Mouse (Mus musculus): ENCODE measurements at regions not wholly inside any gene's neighbourhood (a gene's known extent, or its start where the extent isn't known, plus 50 kb on each side); places are given as distances from the start of the nearest gene placed in this dataset.

DNA sequence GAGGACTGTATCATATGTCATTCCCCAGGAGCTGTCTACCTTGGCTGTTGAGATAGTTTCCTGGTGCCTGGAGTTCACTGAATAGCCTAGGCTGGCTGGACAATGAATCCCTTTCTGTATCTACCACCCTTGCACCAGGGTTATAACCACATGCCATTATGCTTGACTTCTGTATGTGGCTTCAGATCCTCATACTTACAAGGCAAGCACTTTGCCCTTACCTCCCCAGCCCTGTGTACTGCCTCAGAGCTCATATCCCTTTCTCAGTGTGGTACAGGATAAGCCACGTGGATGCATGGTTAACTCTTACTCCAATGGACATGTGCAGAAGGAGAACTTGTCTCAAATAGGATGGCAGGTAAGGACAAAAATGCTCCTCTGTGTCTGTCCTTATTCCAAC lies 291.3 kb upstream of the Klf4 start:
- DNase-seq (ENCODE audit: low spot score in 2 of 2): no peak

DNA sequence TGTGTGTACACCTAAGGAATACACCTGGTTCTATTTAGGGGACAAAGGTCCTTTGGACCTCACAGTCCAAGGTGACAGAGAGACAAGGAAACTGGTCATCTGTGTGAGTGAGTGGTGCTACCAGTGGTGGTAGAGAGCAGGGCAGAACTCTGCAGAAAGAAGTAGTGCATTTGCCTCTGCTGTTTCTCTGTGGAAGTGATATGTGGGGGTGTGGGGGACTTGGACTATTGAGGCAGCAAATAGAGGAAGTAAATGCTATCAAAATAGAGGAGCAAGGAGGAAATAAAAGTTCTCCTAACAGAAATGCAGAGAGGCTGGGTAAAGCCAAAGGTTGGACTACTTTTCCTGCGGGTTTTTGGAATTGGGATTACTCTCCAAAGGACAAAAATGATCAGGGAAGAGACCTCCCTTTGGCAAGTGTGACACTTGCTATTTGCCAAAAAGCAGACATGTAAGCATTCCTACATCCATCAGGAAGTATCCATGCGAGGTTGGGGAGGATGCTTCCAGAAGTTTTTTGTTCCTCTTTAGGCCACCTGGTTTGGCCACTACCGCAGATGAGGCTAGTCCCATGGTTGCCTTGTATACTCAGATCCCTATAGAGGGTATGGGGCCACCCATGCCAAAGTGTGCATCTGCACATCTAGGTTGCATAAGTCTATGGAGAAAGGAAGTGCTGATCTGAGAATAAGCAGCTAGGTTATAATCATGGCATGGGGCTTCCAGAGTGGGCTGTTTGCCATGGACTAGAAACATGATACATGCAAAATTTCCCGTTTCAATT lies 285.0 kb upstream of the Klf4 start:
- peak in 1 of 2 experiments; percentile 19 for DNase-seq (ENCODE audit: low spot score in 2 of 2)

DNA sequence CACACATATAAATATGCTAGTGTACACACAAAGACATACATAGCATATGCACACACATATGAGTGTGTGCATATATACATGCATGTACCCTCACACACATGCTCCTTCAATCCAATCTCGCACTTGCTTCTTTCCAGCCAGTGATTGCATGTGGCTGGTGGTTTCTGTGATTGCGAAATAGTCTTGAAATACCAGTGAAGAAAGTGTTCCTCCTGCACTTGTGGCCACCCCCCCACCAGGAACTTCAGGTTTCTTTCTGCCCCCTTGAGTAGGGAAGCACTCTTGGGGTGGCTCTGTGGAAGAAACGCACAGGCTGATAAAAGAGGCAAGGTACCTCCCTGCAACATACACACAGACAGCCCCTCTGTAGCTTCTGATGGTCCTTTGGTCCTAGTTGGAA lies 283.6 kb upstream of the Klf4 start:
- DNase-seq (ENCODE audit: low spot score in 2 of 2): no peak

DNA sequence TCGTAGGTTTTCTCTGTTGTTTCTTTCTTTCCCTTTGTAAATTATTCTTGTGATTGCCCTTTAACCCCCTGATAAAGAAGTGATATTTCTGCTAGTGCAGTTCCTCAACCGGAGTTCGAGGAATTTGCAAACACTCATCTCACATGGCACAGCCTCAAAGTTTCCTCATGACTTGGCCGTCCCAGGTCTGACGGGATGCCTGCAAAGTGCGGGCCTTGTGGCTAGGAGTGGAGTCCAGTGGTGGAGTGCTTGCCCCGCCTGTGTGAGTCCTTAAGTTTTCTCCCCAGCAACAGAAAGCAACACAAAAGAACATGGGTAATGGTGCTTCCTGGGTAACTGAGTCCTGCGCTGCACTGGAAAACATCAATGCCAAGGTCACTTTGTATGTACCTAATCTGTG lies 280.6 kb upstream of the Klf4 start:
- no peak for DNase-seq (ENCODE audit: low spot score in 2 of 2)

DNA sequence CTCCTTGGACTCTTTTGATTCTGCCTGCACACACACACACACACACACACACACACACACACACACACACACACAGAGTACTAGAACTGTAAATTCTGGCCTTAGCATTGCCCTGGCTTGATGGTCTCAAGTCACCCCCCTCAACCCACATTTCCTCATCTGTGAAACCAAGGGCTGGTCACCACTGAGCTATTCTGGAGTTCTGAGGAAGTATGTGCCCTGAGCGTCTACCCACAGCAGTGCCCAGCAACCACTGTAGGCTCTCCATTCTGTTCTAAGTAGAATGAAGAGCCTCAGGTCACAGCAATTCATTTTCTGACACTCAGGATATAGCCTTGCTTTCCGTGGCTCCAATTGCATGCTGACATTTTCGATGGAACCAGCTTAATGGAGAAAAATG lies 279.4 kb upstream of the Klf4 start:
- no peak for DNase-seq (ENCODE audit: low spot score in 2 of 2)

DNA sequence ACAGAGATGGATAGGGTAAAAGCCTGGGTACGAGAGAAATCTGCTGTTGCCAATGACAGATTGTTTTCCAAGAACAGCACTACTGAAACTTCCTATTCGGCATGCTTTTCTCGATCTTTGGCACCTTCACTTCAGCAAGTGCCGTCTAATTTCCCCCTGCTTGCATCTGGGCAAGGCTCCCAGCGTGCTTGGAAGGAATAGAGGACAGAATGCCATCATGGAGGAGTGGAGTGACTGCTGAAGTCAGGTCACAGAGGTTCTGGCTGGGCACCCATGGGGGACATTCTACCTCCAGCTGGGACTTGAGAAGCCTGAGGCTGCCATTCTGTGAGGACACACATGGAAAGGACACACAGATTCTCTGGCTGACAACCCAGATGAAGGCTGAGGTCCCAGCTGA lies 276.2 kb upstream of the Klf4 start:
- no peak for DNase-seq (ENCODE audit: low spot score in 2 of 2)

DNA sequence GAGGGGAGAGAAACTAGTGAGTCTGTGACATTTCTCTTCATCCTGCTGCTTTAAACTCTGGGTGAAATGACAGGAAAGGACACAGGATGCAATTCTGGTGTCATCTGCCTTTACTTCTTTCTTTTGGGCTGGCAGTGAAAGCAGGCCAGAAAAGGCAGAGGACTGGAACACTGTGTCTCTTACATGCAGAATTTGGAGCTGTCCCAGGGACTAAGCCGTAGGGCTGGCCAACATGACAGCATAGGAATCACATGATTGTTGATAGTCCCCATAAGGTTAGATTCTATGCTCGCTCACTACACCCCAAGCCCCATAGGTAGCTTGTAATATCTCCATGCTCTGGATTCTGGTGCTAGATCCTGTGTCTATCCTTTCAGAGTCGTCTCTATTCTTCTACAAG lies 274.5 kb upstream of the Klf4 start:
- DNase-seq (ENCODE audit: low spot score in 2 of 2): no peak

DNA sequence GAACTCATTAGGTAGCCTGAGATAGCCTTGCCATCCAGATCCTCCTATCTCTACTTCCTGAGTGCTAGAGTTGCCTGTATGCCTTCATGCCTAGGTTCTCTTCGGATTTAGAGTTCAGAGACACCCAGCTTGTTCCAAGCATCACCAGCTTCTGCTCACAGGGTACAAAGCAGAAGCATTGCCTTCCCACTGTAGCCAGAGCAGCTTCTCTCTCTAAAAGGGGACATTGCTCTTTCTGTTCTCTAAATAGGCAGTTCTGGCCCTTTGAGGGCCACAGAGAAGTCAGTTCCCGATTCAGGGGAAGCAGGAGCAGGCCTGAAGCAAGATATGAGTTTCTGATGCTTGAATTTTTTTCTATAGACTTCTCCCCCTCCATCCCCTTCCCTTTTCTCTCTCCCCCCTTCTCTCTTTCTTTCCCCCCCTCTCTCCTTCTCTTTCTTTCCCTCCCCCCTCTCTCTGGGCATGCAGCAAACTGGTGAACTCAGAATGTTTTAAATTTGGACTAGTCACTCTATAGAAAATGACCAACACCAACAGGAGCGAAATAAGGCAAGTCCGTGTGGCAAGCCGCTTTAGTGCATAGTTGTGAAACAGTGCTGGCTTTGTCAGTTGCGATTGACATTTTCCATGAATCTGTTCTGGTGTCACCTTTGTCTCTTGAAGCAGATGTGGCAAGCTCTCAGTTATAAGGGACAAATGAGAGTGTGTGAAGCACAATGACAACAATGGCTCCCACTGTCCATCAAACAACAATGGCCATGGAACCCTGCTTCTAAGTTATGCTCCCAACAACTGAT lies 273.2 kb upstream of the Klf4 start:
- no peak for DNase-seq (ENCODE audit: low spot score in 2 of 2)

DNA sequence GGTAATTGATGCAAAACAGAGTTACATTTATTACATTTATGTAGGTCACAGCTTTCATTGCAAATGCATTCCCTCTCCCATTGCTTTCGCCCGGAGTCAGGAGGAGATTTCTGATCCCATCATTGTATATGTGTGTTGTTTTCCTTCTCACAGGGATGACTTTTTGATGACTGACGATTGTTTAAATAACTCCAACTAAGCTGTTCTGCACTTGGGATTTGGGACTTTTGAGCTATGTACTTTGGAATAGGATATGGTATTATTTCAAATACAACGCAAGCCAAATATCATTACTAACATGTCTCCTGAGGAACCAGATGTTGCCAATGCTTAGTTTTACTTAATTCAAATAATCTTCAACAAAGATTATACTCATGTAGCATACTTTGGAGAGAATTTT lies 269.8 kb upstream of the Klf4 start:
- no peak for DNase-seq (ENCODE audit: low spot score in 2 of 2)

DNA sequence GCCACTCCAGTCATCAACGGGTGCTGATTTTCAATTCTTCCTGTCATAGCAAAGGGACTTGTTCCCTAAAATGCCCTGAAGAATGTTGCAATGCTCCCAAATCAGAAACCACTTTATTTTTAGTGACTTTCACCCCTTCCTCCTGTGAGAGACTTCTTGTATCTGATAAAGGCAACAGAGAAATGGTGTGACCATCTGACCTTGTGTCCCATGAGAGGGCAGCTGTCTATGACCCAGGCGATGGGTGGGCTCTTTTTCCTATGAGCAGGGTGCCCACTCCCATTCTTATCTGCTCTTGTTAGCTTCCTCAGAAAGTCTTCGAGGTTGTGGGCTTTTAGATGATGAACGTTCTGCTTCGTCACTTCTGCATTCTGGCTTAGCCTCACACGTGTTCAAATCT lies 265.8 kb upstream of the Klf4 start:
- DNase-seq (ENCODE audit: low spot score in 2 of 2): no peak

DNA sequence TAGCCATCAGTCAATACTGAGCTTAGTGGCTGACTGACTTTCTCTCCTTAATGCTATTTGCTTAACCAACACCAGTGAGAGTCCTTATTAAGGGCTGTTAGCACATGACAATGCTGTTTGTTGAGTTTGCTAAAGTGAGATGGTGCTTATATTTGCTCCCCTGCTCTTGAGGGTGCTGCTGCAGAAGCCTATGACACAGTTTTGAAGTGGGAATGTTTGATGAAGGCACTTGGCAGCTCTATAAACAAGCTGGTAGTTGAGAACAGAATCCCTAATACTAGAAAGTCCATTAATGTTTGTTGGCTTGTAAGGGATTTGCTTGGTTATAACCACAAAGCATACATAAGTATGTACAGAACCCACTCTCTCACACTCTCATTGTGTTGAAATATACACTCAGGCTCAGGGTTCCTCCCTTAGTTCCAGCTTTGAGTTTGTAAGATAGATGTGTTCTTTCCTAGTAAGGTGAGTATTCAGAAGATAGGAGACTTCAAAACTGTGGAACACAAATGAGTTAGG lies 249.1 kb upstream of the Klf4 start:
- DNase-seq (ENCODE audit: low spot score in 2 of 2): no peak

DNA sequence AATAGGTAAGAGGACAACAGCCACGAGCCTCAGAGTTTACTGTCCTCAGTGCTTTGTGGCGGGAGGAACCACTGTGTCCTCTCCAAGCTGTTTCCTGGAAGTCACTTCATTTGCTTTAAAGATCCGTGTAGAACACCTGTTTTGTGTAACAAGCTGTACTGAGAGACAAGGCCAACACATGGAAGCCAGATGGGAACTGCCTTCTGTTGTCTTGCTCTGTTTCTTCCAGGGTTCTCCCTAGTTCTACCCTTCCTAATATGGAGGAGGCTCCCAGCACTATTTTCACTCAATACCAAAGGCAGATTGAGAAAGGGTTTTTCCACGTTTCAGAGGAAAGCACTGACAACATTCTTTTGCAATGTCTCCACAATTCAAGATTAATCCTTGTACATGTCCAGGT lies 247.3 kb upstream of the Klf4 start:
- no peak for DNase-seq (ENCODE audit: low spot score in 2 of 2)

DNA sequence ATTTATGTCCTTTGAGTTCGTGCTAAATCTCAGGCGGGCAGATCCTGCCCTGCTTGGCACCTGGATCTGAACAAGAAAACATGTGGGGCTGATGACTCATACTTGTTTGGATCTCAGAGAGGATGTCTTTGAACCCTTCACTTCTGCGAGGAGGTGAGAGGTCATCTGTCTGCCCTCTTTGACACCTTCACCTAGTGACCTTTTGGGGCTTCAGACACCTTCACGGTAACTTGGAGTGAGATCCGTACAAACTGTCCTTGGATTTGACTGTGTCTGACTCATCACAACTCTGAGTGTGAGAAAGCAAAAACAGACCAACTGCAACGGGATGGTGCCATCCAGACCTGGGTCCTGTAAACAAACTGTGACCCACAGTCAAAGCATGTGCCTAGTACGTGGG lies 243.6 kb upstream of the Klf4 start:
- no peak for DNase-seq (ENCODE audit: low spot score in 2 of 2)

DNA sequence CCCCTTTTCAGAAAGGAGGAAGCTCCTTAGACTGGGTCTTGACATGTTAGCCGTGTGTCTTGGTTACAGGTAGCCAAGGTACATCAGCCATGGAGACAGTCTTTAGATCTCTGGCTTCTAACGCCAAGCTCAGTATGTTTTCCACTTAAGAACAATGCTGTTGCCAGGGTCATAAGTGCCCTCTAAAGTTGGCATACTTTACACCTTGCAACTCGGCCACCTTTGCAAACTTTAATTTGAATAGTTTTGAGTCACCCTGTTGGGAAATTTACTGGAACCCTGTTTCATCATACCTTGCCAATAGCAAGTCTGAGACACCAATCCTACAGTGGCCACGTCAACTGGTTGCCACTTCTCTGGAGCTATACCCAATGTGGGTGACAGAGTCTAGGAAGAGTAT lies 242.3 kb upstream of the Klf4 start:
- DNase-seq (ENCODE audit: low spot score in 2 of 2): no peak

DNA sequence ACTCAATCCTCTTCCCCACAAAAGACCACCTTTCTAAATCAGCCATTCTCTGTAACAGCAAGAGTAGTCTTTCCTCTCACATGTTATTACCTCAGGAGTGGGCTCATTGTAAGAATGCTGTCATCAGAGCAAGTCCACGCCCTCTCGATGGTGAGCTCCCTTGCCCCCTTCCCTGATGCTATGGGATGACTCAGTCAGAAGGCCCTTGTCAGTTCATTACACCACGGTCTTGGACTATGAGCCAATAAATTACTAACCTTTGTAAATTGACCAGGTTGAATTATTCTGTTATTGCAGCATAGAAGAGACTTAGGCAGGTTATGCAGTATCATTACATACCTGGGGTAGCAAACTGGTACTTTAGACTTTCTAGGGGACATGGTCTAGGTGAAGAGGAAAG lies 237.4 kb upstream of the Klf4 start:
- no peak for DNase-seq (ENCODE audit: low spot score in 2 of 2)

DNA sequence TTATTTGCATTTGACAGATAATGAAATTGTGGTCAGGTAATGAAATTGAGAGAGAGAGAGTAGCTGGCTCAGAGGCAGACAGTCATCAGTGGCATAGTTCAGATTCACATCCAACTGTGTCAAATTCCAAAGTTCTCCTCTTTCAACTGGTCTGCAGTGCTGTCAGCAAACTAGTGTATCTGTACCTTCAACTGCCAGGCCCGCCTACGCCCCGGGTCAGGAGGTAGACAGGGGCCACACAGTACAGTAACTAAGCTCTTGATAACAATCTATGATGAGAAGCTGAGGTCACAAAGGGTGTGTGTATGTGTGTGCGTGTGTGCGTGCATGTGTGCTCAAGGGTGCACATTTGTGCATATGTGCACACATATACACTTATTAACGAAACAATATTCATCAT lies 236.1 kb upstream of the Klf4 start:
- DNase-seq (ENCODE audit: low spot score in 2 of 2): no peak

DNA sequence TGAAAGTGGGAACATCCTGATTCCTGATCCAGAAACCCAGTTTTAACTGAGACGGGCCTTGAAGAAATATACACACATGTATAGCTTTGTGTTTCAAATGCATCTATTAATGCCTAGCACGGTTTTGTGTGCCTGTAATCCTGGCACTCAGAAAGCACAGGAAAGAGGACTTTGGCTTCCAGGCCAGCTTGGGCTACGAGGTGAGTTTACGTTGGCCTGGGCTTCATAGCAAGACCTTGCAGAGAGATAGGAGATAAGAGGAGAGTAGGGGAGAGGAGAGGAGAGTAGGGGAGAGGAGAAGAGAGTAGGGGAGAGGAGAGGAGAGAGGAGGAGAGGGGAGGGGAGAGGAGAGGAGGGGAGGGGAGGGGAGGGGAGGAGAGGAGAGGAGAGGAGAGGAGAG lies 234.9 kb upstream of the Klf4 start:
- DNase-seq (ENCODE audit: low spot score in 2 of 2): no peak

DNA sequence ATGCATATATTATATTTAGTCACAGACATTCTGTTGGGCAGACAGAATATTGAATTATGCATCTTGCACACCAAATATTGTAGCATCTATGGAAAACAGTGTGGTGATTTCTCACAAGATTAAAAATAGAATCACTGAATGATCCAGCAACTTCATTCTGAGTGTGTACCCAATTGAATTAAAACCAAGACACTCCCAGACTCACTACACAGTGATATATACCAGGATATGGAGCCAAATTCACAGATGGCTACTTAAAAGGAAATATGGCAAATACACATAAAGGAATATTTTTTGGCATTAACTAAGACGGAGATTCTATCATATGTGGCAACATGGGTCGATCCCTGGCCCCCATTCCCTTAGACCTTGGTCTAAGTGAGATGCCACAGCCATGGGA lies 233.5 kb upstream of the Klf4 start:
- DNase-seq (ENCODE audit: low spot score in 2 of 2): no peak

DNA sequence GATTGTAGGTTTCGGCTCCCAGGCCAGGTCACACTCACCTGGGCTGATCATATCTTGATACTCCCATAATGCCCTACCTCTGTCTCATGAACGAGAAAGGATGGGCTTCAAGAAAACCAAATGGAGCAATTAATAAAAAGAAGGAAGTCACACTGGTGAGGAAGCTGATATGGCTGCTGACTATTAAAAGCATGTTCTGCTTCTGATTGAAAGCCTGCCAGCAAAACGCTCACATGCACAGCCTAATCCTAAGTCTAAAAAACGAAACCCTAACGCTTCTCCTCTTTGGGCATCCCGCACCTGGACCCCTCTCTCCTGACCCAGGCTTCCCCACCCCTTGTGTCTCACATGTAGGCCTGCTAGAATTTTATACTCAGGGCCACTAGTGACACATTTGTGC lies 230.8 kb upstream of the Klf4 start:
- DNase-seq (ENCODE audit: low spot score in 2 of 2): no peak

DNA sequence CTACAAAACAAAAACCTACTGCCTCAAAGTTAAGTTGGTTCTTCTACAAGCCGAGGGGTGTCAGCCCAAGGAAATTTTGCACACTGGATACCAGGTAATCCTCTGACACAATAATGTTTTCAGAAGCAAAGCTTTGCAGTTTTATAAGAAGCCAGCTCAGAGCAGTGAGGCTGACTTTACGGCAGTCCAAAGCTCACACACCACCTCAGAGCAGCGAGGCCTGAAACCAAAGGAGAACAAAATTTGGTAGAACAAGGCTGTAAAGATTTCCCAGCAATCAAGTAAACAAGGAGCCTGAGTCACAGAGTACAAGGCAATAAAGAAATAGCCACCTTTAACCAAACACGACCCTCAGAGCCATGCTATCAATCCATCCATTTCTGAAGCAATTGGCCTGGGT lies 230.1 kb upstream of the Klf4 start:
- DNase-seq (ENCODE audit: low spot score in 2 of 2): no peak

DNA sequence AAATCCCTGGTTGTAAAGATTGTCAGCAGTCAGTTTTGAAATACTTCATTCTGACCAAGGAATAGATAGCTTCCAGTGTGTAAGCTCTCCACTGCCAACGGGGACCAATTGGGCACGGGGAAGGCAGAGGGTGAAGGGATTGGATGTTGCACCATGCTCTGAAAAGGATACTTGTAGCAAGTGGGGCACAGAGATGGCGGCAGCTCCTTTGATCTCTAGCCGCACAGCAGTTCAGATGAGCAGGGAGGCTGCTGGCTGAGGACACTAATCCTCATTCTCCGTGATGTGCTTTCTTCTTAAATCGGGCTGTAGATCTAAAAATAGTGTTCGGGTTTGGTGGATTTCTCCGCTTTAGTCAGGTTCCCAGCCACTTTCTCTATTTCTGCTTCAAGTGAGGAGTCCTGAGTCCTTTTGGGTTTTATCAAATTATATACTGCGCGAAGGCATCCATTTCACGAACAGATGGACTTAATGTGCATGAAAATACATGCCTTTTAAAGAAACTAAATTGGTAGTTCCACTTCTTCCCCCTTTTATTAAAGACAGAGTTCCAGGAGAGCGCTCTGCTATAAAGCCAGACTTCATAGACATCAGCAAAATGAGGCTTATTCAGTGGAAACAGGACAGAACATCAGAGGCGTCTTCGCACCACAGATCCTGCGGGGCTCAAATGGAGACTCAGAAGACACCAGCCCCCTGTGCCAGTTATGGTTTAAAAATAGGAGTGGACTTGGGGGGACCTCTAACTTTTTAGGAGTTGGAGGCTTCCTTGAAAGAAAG lies 225.1 kb upstream of the Klf4 start:
- no peak for DNase-seq (ENCODE audit: low spot score in 2 of 2)

DNA sequence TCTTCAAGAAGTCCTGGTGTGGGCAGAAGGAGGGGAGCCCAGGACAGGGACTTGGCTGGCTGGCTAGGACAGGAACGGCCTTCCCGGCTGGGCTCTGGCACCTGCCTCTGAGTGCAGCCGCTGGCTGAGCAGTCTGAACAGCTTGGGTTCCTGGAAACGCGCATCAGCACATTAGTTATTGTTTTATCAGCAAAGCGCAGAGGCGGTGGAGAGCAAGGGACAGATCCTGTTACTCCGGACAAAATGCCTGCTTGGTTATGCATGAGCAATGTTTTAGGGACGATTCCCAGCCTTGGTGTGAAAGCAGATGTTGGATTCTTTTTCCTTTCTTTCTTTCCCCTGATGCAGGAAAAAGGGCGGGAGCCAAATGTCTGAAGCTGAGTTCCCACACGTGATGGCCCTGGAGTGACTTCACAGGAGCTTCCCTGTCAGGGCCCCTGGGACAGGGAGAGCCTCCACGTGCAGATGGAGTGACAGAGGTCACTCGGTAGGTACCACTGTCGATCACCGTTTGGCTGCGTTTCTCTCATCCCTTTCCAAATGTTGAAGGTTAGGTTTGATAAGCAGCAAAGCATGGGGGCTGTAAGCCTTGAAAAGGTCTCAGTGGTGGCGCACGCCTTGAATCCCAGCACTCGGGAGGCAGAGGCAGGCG lies 217.8 kb upstream of the Klf4 start:
- no peak for DNase-seq (ENCODE audit: low spot score in 2 of 2)

Data from spleen, postnatal 10 days (tissue).